Comparison of ENCODE assay signal across 27 mouse cellular contexts in genomic region chr3:80610414-80610813, GRCm38 (mm10).
DNase-seq lines count a peak whose midpoint lies in the region; ATAC-seq and TF ChIP-seq lines count a peak whose summit lies in the region.
"Had no signal": no experiment of that assay in that cellular context is flagged by ENCODE, and none has a peak within 500 bp of the region (broad histone marks: within the 10 kb centered on the region; RNA-seq: fewer than 3 reads in every experiment).

No protein-coding gene starts in this region.

- no peak overlapping the region for H3K4me2 ChIP-seq in midbrain, embryonic 14.5 days (ENCODE audit: low read length)
- no peak overlapping the region for H3K4me2 ChIP-seq in midbrain, embryonic 16.5 days (ENCODE audit: low read length)
- H3K4me2 ChIP-seq: embryonic facial prominence, embryonic 12.5 days; embryonic facial prominence, embryonic 15.5 days; heart, embryonic 12.5 days; heart, embryonic 15.5 days; hindbrain, embryonic 13.5 days had no signal

- H3K36me3 ChIP-seq in midbrain, embryonic 14.5 days (ENCODE audit: control insufficient read depth, insufficient read depth, low read length): no peaks in the 10 kb centered on the region
- H3K36me3 ChIP-seq in midbrain, embryonic 16.5 days (ENCODE audit: control insufficient read depth, insufficient read depth, low read length): no peaks in the 10 kb centered on the region
- H3K36me3 ChIP-seq: embryonic facial prominence, embryonic 12.5 days; embryonic facial prominence, embryonic 15.5 days; heart, embryonic 12.5 days; heart, embryonic 15.5 days; hindbrain, embryonic 10.5 days; hindbrain, embryonic 13.5 days had no signal

- H3K4me1 ChIP-seq in midbrain, embryonic 14.5 days (ENCODE audit: control insufficient read depth, insufficient read depth, low read length): no peaks in the 10 kb centered on the region
- H3K4me1 ChIP-seq in midbrain, embryonic 16.5 days (ENCODE audit: control insufficient read depth, insufficient read depth, low read length): peaks cover 2% of the 10 kb centered on the region; the same call in 1 of the 2 replicates
- H3K4me1 ChIP-seq: embryonic facial prominence, embryonic 12.5 days; embryonic facial prominence, embryonic 15.5 days; heart, embryonic 12.5 days; heart, embryonic 15.5 days; hindbrain, embryonic 10.5 days; hindbrain, embryonic 13.5 days had no signal

- ATAC-seq in midbrain, embryonic 14.5 days (ENCODE audit: low FRiP score, low TSS enrichment): no peak
- ATAC-seq in midbrain, embryonic 16.5 days: no peak
- ATAC-seq: activated CD4-positive, CD25-positive, alpha-beta regulatory T cell, adult 4 months; CD4-positive, CD25-positive, alpha-beta regulatory T cell, adult 4 months; forebrain, embryonic 14.5 days; forebrain, postnatal 0 days; hindbrain, embryonic 16.5 days had no signal

- DNase-seq in layer of hippocampus, adult 2 months (ENCODE audit: low spot score in 2 of 2): no peak
- no peak for DNase-seq in layer of hippocampus, adult 8-10 months (ENCODE audit: low spot score in 2 of 2)
- peak; percentile 9 for DNase-seq in midbrain, embryonic 14.5 days
- DNase-seq in brain, embryonic 14.5 days (ENCODE audit: low read depth): peak; percentile 9
- DNase-seq in thymus, postnatal 14 days: no peak
- DNase-seq: adrenal gland, adult 8-10 months; adrenal gland, postnatal 25 days; cerebellum, adult 11 months; cerebellum, adult 2 months; cerebellum, adult 9-11 months; cerebellum, postnatal 25 days; forebrain, postnatal 0 days; gastrocnemius, postnatal 25 days; heart, adult 18-20 months; heart, postnatal 10 days; heart, postnatal 36 days had no signal

- 69% methylated on average over 2 of the region's 2 CpGs for WGBS in midbrain, embryonic 14.5 days
- 57% methylated on average over 2 of the region's 2 CpGs for WGBS in midbrain, embryonic 16.5 days

- no peaks in the 10 kb centered on the region for H3K27me3 ChIP-seq in midbrain, embryonic 14.5 days (ENCODE audit: control insufficient read depth, insufficient read depth, low read length)
- no peaks in the 10 kb centered on the region for H3K27me3 ChIP-seq in midbrain, embryonic 16.5 days (ENCODE audit: control insufficient read depth, insufficient read depth, low read depth, low read length)
- H3K27me3 ChIP-seq: embryonic facial prominence, embryonic 12.5 days; embryonic facial prominence, embryonic 15.5 days; heart, embryonic 12.5 days; heart, embryonic 15.5 days; hindbrain, embryonic 13.5 days had no signal

- peak overlapping the region; percentile 88 for H3K27ac ChIP-seq in layer of hippocampus, adult 2 months
- H3K27ac ChIP-seq in midbrain, embryonic 14.5 days (replicated peaks; ENCODE audit: low read depth, low read length): no peak overlapping the region
- no peak overlapping the region for H3K27ac ChIP-seq in midbrain, embryonic 16.5 days (ENCODE audit: low read length)
- H3K27ac ChIP-seq: embryonic facial prominence, embryonic 12.5 days; embryonic facial prominence, embryonic 15.5 days; heart, embryonic 15.5 days; hindbrain, embryonic 10.5 days; hindbrain, embryonic 13.5 days had no signal

- H3K9ac ChIP-seq in midbrain, embryonic 14.5 days (replicated peaks; ENCODE audit: low read length): no peak overlapping the region
- H3K9ac ChIP-seq in midbrain, embryonic 16.5 days (ENCODE audit: low read depth, low read length): no peak overlapping the region
- H3K9ac ChIP-seq: embryonic facial prominence, embryonic 12.5 days; embryonic facial prominence, embryonic 15.5 days; forebrain, postnatal 0 days; heart, embryonic 12.5 days; heart, embryonic 15.5 days; hindbrain, embryonic 13.5 days had no signal

- no peak for TF ChIP-seq CTCF in layer of hippocampus, adult 2 months (conservative IDR thresholded peaks at IDR 0.05)
- TF ChIP-seq CTCF in brain, embryonic 14.5 days (IDR thresholded peaks at IDR 0.05; ENCODE audit: borderline replicate concordance, extremely low read depth, insufficient read depth, insufficient read length): no peak

- no peaks in the 10 kb centered on the region for H3K9me3 ChIP-seq in midbrain, embryonic 14.5 days (ENCODE audit: control insufficient read depth, low read length)
- H3K9me3 ChIP-seq in midbrain, embryonic 16.5 days (replicated peaks; ENCODE audit: control insufficient read depth, low read length, poor library complexity, severe bottlenecking): no peaks in the 10 kb centered on the region
- H3K9me3 ChIP-seq: embryonic facial prominence, embryonic 12.5 days; embryonic facial prominence, embryonic 15.5 days; heart, embryonic 12.5 days; heart, embryonic 15.5 days; hindbrain, embryonic 10.5 days; hindbrain, embryonic 13.5 days had no signal

- TF ChIP-seq POLR2A in brain, embryonic 14.5 days (IDR thresholded peaks at IDR 0.05; ENCODE audit: borderline replicate concordance, extremely low read depth, insufficient read depth, insufficient read length, poor library complexity, severe bottlenecking): no peak

- H3K4me3 ChIP-seq in layer of hippocampus, adult 2 months: no peak overlapping the region
- H3K4me3 ChIP-seq in midbrain, embryonic 14.5 days (replicated peaks; ENCODE audit: low read depth, low read length): no peak overlapping the region
- H3K4me3 ChIP-seq in midbrain, embryonic 16.5 days (ENCODE audit: low read depth, low read length): no peak overlapping the region
- H3K4me3 ChIP-seq: embryonic facial prominence, embryonic 12.5 days; embryonic facial prominence, embryonic 15.5 days; heart, embryonic 12.5 days; heart, embryonic 15.5 days; hindbrain, embryonic 10.5 days; hindbrain, embryonic 13.5 days had no signal

Comparison
In these comparisons a context has a peak if more than half of its experiments do, and no peak if none do; other contexts are left out.
1. DNase-seq: peak in midbrain, embryonic 14.5 days (single experiment) and brain, embryonic 14.5 days (single experiment); none in layer of hippocampus, adult 2 months (0 of 2), layer of hippocampus, adult 8-10 months (0 of 2) and thymus, postnatal 14 days (single experiment).